Mouse (Mus musculus): ENCODE data around the gene Naga. TPM values are rescaled to one million over a fixed set of nuclear protein-coding genes. Genes with fewer than 3 reads are reported as not detected.
A peak's percentile ranks its signal among the peaks of the same experiment; 100 is the strongest.

The Naga gene
- polyA plus RNA-seq, 1 experiment from 2014 or later, result 47.8 TPM

DNA sequence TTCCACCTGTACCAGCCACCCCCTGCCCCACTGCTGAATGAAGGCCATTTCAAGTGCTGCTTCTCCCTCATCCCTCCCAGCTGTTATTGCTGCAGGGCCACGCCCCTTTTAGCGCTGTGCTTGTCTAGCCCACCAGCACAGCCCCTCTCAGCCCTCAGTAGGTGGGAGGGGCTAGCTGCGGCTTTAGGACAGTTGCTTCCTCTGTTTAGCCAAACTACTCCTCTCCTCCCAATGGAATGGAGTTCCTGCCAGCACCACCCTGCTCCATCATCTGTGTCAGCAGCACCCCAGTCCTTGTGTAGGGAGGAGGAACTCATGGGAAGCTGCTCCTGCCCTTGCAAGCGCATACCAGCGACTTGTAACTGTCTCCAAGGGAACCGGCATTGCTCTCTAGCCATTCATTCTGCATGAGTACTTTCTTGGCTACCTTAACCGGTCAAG, 45.4 kb downstream of the Naga start:
- no peak overlapping the region for H3K9ac ChIP-seq (ENCODE audit: low read length)
- no peaks in the 10 kb centered on the region for H3K9me3 ChIP-seq (replicated peaks; ENCODE audit: control insufficient read depth, low read length)
- no peaks in the 10 kb centered on the region for H3K27me3 ChIP-seq (ENCODE audit: control insufficient read depth, insufficient read depth, low read length)
- H3K4me3 ChIP-seq (ENCODE audit: low read length), result no peak overlapping the region
- peak overlapping the region; percentile 25; the same call in 1 of the 2 replicates for H3K4me2 ChIP-seq (ENCODE audit: low read depth, low read length)
- no peak for ATAC-seq (replicated peaks; ENCODE audit: extremely low read depth, insufficient read depth, low FRiP score)
- peaks cover 9% of the 10 kb centered on the region for H3K4me1 ChIP-seq (ENCODE audit: control insufficient read depth, insufficient read depth, low read length)
- WGBS, result 9% methylated on average over 7 of the region's 7 CpGs
- no peak overlapping the region for H3K27ac ChIP-seq (ENCODE audit: low read length)
- no peaks in the 10 kb centered on the region for H3K36me3 ChIP-seq (ENCODE audit: control insufficient read depth, insufficient read depth)

DNA sequence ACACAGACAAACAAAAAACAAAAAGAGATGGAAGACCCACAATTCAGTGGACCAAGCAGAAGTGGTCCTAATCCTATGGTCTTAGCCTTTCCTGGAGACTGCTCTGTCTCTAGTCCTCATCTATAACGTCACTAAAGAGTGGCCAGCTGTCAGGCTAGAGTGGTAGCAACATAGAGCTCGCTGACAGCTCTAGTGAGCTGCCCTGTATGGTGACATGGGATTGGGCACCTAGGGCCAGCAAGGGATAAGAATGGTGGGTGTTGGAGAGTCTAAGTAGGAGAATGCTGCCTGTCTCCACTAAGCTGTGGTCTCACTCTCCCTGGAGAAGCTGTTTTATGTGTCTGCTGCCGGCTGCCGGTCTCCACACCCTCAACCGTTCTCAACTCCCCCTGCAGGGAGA, 45.9 kb downstream of the Naga start:
- no peak overlapping the region for H3K9ac ChIP-seq (ENCODE audit: low read length)
- WGBS, result 21% methylated on average over 5 of the region's 5 CpGs
- no peaks in the 10 kb centered on the region for H3K9me3 ChIP-seq (replicated peaks; ENCODE audit: control insufficient read depth, low read length)
- no peak overlapping the region for H3K4me3 ChIP-seq (ENCODE audit: low read length)
- no peak overlapping the region for H3K27ac ChIP-seq (ENCODE audit: low read length)
- H3K4me1 ChIP-seq (ENCODE audit: control insufficient read depth, insufficient read depth, low read length), result peaks cover 9% of the 10 kb centered on the region
- ATAC-seq (replicated peaks; ENCODE audit: extremely low read depth, insufficient read depth, low FRiP score), result no peak
- peak overlapping the region; percentile 25; the same call in 1 of the 2 replicates for H3K4me2 ChIP-seq (ENCODE audit: low read depth, low read length)
- no peaks in the 10 kb centered on the region for H3K27me3 ChIP-seq (ENCODE audit: control insufficient read depth, insufficient read depth, low read length)
- H3K36me3 ChIP-seq (ENCODE audit: control insufficient read depth, insufficient read depth), result no peaks in the 10 kb centered on the region

DNA sequence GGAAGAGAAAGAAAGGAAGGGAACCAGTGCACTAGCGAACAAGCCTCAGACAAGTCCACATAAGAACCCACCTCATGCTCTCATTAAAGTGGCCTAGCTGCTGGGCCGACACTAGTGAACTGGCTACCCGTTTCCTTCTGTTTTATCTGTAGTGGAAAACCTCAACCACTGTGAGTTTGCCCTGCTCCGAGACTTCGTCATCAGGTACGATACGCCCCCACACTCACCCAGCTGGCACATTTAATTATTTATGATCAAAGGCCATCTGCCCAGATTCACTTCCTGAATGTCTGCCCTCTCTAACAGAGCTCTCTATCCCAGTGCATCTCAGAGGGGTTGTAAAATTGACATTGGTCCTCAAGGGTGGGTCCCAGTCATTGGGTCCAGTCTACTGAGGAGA, 48.5 kb downstream of the Naga start:
- ATAC-seq (replicated peaks; ENCODE audit: extremely low read depth, insufficient read depth, low FRiP score), result no peak
- no peak overlapping the region for H3K4me3 ChIP-seq (ENCODE audit: low read length)
- H3K9me3 ChIP-seq (replicated peaks; ENCODE audit: control insufficient read depth, low read length), result no peaks in the 10 kb centered on the region
- H3K4me1 ChIP-seq (ENCODE audit: control insufficient read depth, insufficient read depth, low read length), result peaks cover 9% of the 10 kb centered on the region
- H3K27ac ChIP-seq (ENCODE audit: low read length), result no peak overlapping the region
- WGBS, result 85% methylated on average over 7 of the region's 7 CpGs
- H3K4me2 ChIP-seq (ENCODE audit: low read depth, low read length), result no peak overlapping the region
- H3K27me3 ChIP-seq (ENCODE audit: control insufficient read depth, insufficient read depth, low read length), result no peaks in the 10 kb centered on the region
- H3K9ac ChIP-seq (ENCODE audit: low read length), result no peak overlapping the region
- H3K36me3 ChIP-seq (ENCODE audit: control insufficient read depth, insufficient read depth), result no peaks in the 10 kb centered on the region

DNA sequence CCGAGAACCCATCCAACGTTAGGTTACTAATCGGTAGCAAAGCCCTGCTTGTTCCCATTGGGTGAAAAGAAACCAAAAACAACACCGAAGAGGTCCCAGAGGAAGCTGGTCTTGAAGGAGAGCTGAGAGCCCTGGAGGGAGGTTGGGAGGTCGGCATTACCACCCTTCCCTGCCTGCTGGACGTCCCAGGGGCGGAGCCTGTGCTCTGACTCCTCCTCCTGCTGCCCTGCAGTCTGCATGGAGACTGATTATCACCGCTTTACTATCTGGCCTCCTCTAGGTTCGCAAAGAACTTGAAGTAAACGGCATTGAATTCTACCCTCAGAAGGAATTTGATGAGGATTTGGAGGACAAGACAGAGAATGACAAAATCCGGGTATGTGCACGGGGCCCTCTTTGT, 52.6 kb downstream of the Naga start:
- ATAC-seq (replicated peaks; ENCODE audit: extremely low read depth, insufficient read depth, low FRiP score), result no peak
- Histone ChIP-seq H3K4me3 (ENCODE audit: low read length) (no peak overlapping the region), H3K9me3 (replicated peaks; ENCODE audit: control insufficient read depth, low read length) (no peaks in the 10 kb centered on the region), H3K27ac (ENCODE audit: low read length) (no peak overlapping the region), H3K36me3 (ENCODE audit: control insufficient read depth, insufficient read depth) (no peaks in the 10 kb centered on the region), H3K4me1 (ENCODE audit: control insufficient read depth, insufficient read depth, low read length) (peaks cover under 1% of the 10 kb centered on the region; the same call in 1 of the 2 replicates), H3K4me2 (ENCODE audit: low read depth, low read length) (no peak overlapping the region), H3K9ac (ENCODE audit: low read length) (no peak overlapping the region), H3K27me3 (ENCODE audit: control insufficient read depth, insufficient read depth, low read length) (no peaks in the 10 kb centered on the region)
- 49% methylated on average over 12 of the region's 12 CpGs for WGBS

DNA sequence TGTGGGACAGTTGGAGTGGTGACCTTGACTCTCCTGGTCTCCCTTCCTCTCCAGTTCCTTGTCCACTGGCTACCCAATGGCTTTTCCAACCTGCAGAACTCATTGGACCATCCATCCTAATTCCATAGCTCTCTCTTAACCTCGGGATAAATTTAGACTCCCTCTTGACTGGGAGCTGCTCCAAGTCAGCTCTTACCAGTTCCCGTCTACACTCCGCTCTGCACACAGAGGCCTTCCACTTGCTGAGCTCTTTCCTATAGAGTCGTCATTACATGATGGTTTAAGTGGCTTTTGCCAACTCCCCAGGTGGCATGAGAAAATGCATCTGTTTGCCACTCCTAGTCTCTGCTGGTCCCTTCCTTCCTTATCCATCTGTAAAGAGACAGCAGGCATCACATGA, 58.1 kb downstream of the Naga start:
- H3K4me3 ChIP-seq (ENCODE audit: low read length), result no peak overlapping the region
- H3K27ac ChIP-seq (ENCODE audit: low read length), result peak overlapping the region; percentile 78
- peaks cover 10% of the 10 kb centered on the region for H3K4me1 ChIP-seq (ENCODE audit: control insufficient read depth, insufficient read depth, low read length)
- no peaks in the 10 kb centered on the region for H3K9me3 ChIP-seq (replicated peaks; ENCODE audit: control insufficient read depth, low read length)
- H3K4me2 ChIP-seq (ENCODE audit: low read depth, low read length), result no peak overlapping the region
- peak; percentile 90 for ATAC-seq (replicated peaks; ENCODE audit: extremely low read depth, insufficient read depth, low FRiP score)
- H3K27me3 ChIP-seq (ENCODE audit: control insufficient read depth, insufficient read depth, low read length), result peaks cover 14% of the 10 kb centered on the region
- 30% methylated on average over 4 of the region's 4 CpGs for WGBS
- H3K9ac ChIP-seq (ENCODE audit: low read length), result no peak overlapping the region
- H3K36me3 ChIP-seq (ENCODE audit: control insufficient read depth, insufficient read depth), result no peaks in the 10 kb centered on the region

Other genes starting within 250 kb of the Naga start
- gene Ccdc134, start 211.0 kb downstream of the Naga start, polyA plus RNA-seq (2015; fragmentation: Nextera tagmentation; extraction: Ambion mirVana), result 9.9 and 11.7 TPM in 2 replicates
- gene Srebf2, start 191.7 kb downstream of the Naga start, polyA plus RNA-seq (2015; fragmentation: Nextera tagmentation; extraction: Ambion mirVana), result 91.6 and 92.0 TPM in 2 replicates
- gene Shisa8, start 126.1 kb downstream of the Naga start, polyA plus RNA-seq (2015; fragmentation: Nextera tagmentation; extraction: Ambion mirVana), result 0.15 and 0.32 TPM in 2 replicates
- 0.18 TPM in 1 of 2 replicates, not detected in the other for gene Tnfrsf13c, start 114.6 kb downstream of the Naga start, polyA plus RNA-seq (2015; fragmentation: Nextera tagmentation; extraction: Ambion mirVana)
- gene Cenpm, start 94.2 kb downstream of the Naga start, polyA plus RNA-seq (2015; fragmentation: Nextera tagmentation; extraction: Ambion mirVana), result 50.8 and 57.2 TPM in 2 replicates
- gene 1500009C09Rik, start 86.5 kb downstream of the Naga start, polyA plus RNA-seq (2015; fragmentation: Nextera tagmentation; extraction: Ambion mirVana), result not detected in 2 replicates
- 3.9 and 4.1 TPM in 2 replicates for gene Sept3, start 64.0 kb downstream of the Naga start, polyA plus RNA-seq (2015; fragmentation: Nextera tagmentation; extraction: Ambion mirVana)
- 0.17 and 0.22 TPM in 2 replicates for gene Wbp2nl, start 40.0 kb downstream of the Naga start, polyA plus RNA-seq (2015; fragmentation: Nextera tagmentation; extraction: Ambion mirVana)
- 8.1 and 9.4 TPM in 2 replicates for gene Pheta2, start within 50 bp of the Naga start, polyA plus RNA-seq (2015; fragmentation: Nextera tagmentation; extraction: Ambion mirVana)
- gene Smdt1, start within 50 bp of the Naga start, polyA plus RNA-seq (2015; fragmentation: Nextera tagmentation; extraction: Ambion mirVana), result 340 and 355 TPM in 2 replicates
- gene Ndufa6, start 15.4 kb upstream of the Naga start, polyA plus RNA-seq (2015; fragmentation: Nextera tagmentation; extraction: Ambion mirVana), result 604 and 609 TPM in 2 replicates
- gene Cyp2d22, start 41.3 kb upstream of the Naga start, polyA plus RNA-seq (2015; fragmentation: Nextera tagmentation; extraction: Ambion mirVana), result 13.6 and 15.7 TPM in 2 replicates
- gene Cyp2d11, start 55.1 kb upstream of the Naga start, polyA plus RNA-seq (2015; fragmentation: Nextera tagmentation; extraction: Ambion mirVana), result not detected in 2 replicates
- 0.33 TPM in 1 of 2 replicates, not detected in the other for gene Cyp2d10, start 68.3 kb upstream of the Naga start, polyA plus RNA-seq (2015; fragmentation: Nextera tagmentation; extraction: Ambion mirVana)
- gene Cyp2d9, start 94.5 kb upstream of the Naga start, polyA plus RNA-seq (2015; fragmentation: Nextera tagmentation; extraction: Ambion mirVana), result not detected in 2 replicates
- gene Cyp2d12, start 216.1 kb upstream of the Naga start, polyA plus RNA-seq (2015; fragmentation: Nextera tagmentation; extraction: Ambion mirVana), result not detected in 2 replicates